Mouse (Mus musculus): Measurements from ENCODE around the gene Tmem170. TPM values are rescaled to one million over a fixed set of nuclear protein-coding genes. Genes with fewer than 3 reads are reported as not detected.

Gene Tmem170
- total and polyA plus RNA-seq, 2 experiments from 2014 or later: 2.1 to 3.6 TPM

- Histone ChIP-seq H3K4me2 (ENCODE audit: low read depth, low read length, poor library complexity, severe bottlenecking) (no peak overlapping the region), H3K9me3 (ENCODE audit: low read length) (no peaks in the 10 kb centered on the region), H3K4me3 (ENCODE audit: low read depth, low read length) (no peak overlapping the region), H3K27ac (ENCODE audit: low read depth, low read length) (no peak overlapping the region), H3K27me3 (ENCODE audit: insufficient read depth, low read length) (no peaks in the 10 kb centered on the region), H3K9ac (replicated peaks; ENCODE audit: low read length, poor library complexity, severe bottlenecking) (no peak overlapping the region), H3K36me3 (ENCODE audit: insufficient read depth, low read length) (peaks cover 4% of the 10 kb centered on the region; the same call in 1 of the 2 replicates), H3K4me1 (ENCODE audit: insufficient read depth, low read length) (no peaks in the 10 kb centered on the region)
- no peak for TF ChIP-seq CTCF (IDR thresholded peaks at IDR 0.05)
- DNase-seq (ENCODE audit: low spot score) (no peak), ATAC-seq (ENCODE audit: low FRiP score) (no peak)
- WGBS: 50% methylated on average over 2 of the region's 2 CpGs
These were observed 7.9 kb downstream of the Tmem170 start for GRCm38 (mm10) chr8:111868664-111869063.

GRCm38 (mm10) chr8:111865857-111866256 is 10.7 kb downstream of the Tmem170 start:
- Histone ChIP-seq H3K27me3 (ENCODE audit: insufficient read depth, low read length) (no peaks in the 10 kb centered on the region), H3K4me2 (ENCODE audit: low read depth, low read length, poor library complexity, severe bottlenecking) (no peak overlapping the region), H3K4me1 (ENCODE audit: insufficient read depth, low read length) (no peaks in the 10 kb centered on the region), H3K27ac (ENCODE audit: low read depth, low read length) (no peak overlapping the region), H3K4me3 (ENCODE audit: low read depth, low read length) (no peak overlapping the region), H3K9me3 (ENCODE audit: low read length) (no peaks in the 10 kb centered on the region), H3K36me3 (ENCODE audit: insufficient read depth, low read length) (peaks cover 4% of the 10 kb centered on the region; the same call in 1 of the 2 replicates), H3K9ac (replicated peaks; ENCODE audit: low read length, poor library complexity, severe bottlenecking) (no peak overlapping the region)
- DNase-seq (ENCODE audit: low spot score) (no peak), ATAC-seq (ENCODE audit: low FRiP score) (no peak)
- 87% methylated on average over 6 of the region's 6 CpGs for WGBS
- TF ChIP-seq CTCF (IDR thresholded peaks at IDR 0.05): no peak

GRCm38 (mm10) chr8:111865130-111865852 is 11.3 kb downstream of the Tmem170 start:
- no peak for TF ChIP-seq CTCF (IDR thresholded peaks at IDR 0.05)
- Histone ChIP-seq H3K4me1 (ENCODE audit: insufficient read depth, low read length) (no peaks in the 10 kb centered on the region), H3K9ac (replicated peaks; ENCODE audit: low read length, poor library complexity, severe bottlenecking) (no peak overlapping the region), H3K9me3 (ENCODE audit: low read length) (no peaks in the 10 kb centered on the region), H3K27ac (ENCODE audit: low read depth, low read length) (no peak overlapping the region), H3K27me3 (ENCODE audit: insufficient read depth, low read length) (no peaks in the 10 kb centered on the region), H3K4me2 (ENCODE audit: low read depth, low read length, poor library complexity, severe bottlenecking) (no peak overlapping the region), H3K36me3 (ENCODE audit: insufficient read depth, low read length) (peaks cover 4% of the 10 kb centered on the region; the same call in 1 of the 2 replicates), H3K4me3 (ENCODE audit: low read depth, low read length) (no peak overlapping the region)
- WGBS: 95% methylated on average over 8 of the region's 8 CpGs
- DNase-seq (ENCODE audit: low spot score) (no peak), ATAC-seq (ENCODE audit: low FRiP score) (no peak)

DNA sequence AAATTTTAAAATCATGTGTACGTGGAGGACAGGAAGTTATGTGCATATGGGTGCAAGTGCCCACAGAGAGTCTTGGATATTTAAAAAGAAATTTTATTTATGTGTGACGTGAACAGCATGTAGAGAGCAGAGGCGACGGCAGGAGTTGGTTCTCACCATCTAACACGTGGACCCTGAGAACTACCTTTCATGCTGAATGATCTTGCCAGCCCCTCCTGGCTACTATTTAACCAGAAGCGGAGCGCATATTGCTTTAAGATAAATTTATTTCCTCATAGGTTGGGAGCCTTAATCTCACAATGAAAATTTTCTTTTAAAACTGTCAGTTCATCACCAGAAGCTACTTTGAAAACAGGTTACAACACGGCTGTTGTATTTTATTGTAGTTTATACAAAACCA is 11.9 kb downstream of the Tmem170 start:
- 95% methylated on average over 8 of the region's 8 CpGs for WGBS
- H3K9ac ChIP-seq (replicated peaks; ENCODE audit: low read length, poor library complexity, severe bottlenecking): no peak overlapping the region
- H3K4me1 ChIP-seq (ENCODE audit: insufficient read depth, low read length): no peaks in the 10 kb centered on the region
- ATAC-seq (ENCODE audit: low FRiP score): no peak
- no peak for DNase-seq (ENCODE audit: low spot score)
- H3K4me3 ChIP-seq (ENCODE audit: low read depth, low read length): no peak overlapping the region
- H3K36me3 ChIP-seq (ENCODE audit: insufficient read depth, low read length): peaks cover 4% of the 10 kb centered on the region; the same call in 1 of the 2 replicates
- no peak overlapping the region for H3K27ac ChIP-seq (ENCODE audit: low read depth, low read length)
- H3K4me2 ChIP-seq (ENCODE audit: low read depth, low read length, poor library complexity, severe bottlenecking): no peak overlapping the region
- H3K27me3 ChIP-seq (ENCODE audit: insufficient read depth, low read length): no peaks in the 10 kb centered on the region
- TF ChIP-seq CTCF (IDR thresholded peaks at IDR 0.05): no peak
- no peaks in the 10 kb centered on the region for H3K9me3 ChIP-seq (ENCODE audit: low read length)

- Histone ChIP-seq H3K9ac (replicated peaks; ENCODE audit: low read length, poor library complexity, severe bottlenecking) (no peak overlapping the region), H3K27ac (ENCODE audit: low read depth, low read length) (no peak overlapping the region), H3K27me3 (ENCODE audit: insufficient read depth, low read length) (no peaks in the 10 kb centered on the region), H3K9me3 (ENCODE audit: low read length) (no peaks in the 10 kb centered on the region), H3K4me2 (ENCODE audit: low read depth, low read length, poor library complexity, severe bottlenecking) (no peak overlapping the region), H3K4me1 (ENCODE audit: insufficient read depth, low read length) (no peaks in the 10 kb centered on the region), H3K4me3 (ENCODE audit: low read depth, low read length) (no peak overlapping the region), H3K36me3 (ENCODE audit: insufficient read depth, low read length) (peaks cover 4% of the 10 kb centered on the region; the same call in 1 of the 2 replicates)
- 90% methylated on average over 4 of the region's 4 CpGs for WGBS
- DNase-seq (ENCODE audit: low spot score): no peak
- TF ChIP-seq CTCF (IDR thresholded peaks at IDR 0.05): no peak
- no peak for ATAC-seq (ENCODE audit: low FRiP score)
These were observed 13.3 kb downstream of the Tmem170 start for GRCm38 (mm10) chr8:111863280-111863679.

DNA sequence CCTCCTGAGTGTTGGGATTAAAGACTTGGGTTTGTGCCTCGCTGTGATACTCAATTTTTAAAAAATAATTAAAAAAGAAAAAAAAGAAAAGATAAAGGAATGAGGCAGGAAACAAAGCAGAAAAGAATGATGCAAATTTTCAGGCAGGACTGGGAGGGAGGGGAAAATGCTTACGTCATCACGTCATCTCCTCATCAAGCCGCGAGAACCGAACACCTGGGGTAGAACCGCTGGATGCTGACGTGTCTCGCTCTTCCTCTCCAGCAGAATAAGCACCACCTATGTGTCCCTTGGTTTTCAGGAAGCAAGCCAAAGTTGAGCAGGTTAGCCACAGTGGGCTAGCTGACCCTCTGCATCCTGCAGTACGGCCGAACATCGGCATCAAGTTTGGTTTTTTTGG is 20.6 kb downstream of the Tmem170 start:
- ATAC-seq (ENCODE audit: low FRiP score) (no peak), DNase-seq (ENCODE audit: low spot score) (no peak)
- Histone ChIP-seq H3K36me3 (ENCODE audit: insufficient read depth, low read length) (no peaks in the 10 kb centered on the region), H3K27ac (ENCODE audit: low read depth, low read length) (no peak overlapping the region), H3K9ac (replicated peaks; ENCODE audit: low read length, poor library complexity, severe bottlenecking) (no peak overlapping the region), H3K4me1 (ENCODE audit: insufficient read depth, low read length) (peaks cover 3% of the 10 kb centered on the region), H3K9me3 (ENCODE audit: low read length) (no peaks in the 10 kb centered on the region), H3K4me2 (ENCODE audit: low read depth, low read length, poor library complexity, severe bottlenecking) (no peak overlapping the region), H3K27me3 (ENCODE audit: insufficient read depth, low read length) (no peaks in the 10 kb centered on the region), H3K4me3 (ENCODE audit: low read depth, low read length) (no peak overlapping the region)
- WGBS: 89% methylated on average over 12 of the region's 12 CpGs
- no peak for TF ChIP-seq CTCF (IDR thresholded peaks at IDR 0.05)
